Mouse (Mus musculus): ENCODE data around the gene Robo2. TPM values are rescaled to one million over a fixed set of nuclear protein-coding genes. Genes with fewer than 3 reads are reported as not detected.

The Robo2 gene
- polyA plus RNA-seq, 1 experiment = 101 TPM

- no peak for TF ChIP-seq CTCF (IDR thresholded peaks at IDR 0.05; ENCODE audit: borderline replicate concordance, extremely low read depth, insufficient read depth, insufficient read length)
- no peak for TF ChIP-seq POLR2A (IDR thresholded peaks at IDR 0.05; ENCODE audit: borderline replicate concordance, extremely low read depth, insufficient read depth, insufficient read length, poor library complexity, severe bottlenecking)
- DNase-seq (ENCODE audit: low read depth) = peak; percentile 74
Observed at GRCm38 (mm10) chr16:73858717-73859116, 552.9 kb downstream of the Robo2 start.

DNA sequence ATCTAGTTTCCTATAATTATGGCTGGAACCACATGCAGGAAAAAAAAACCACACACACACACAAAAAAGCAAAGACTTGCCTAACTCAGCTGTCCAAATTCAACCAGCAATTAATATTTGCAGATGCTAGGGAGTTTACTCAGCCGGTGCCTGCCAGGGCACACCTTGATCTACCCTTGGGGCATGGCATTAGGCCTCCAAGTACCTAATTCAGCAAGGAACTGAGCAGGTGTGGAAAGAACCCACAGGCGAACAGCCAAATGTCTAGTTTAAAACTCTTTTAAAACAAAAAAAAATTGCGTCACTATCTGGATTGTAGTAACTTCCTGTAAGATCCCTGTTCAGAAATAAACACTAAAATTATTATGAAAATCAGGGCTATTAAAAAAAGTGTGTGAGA is 555.8 kb downstream of the Robo2 start:
- no peak for DNase-seq (ENCODE audit: low read depth)
- TF ChIP-seq POLR2A (IDR thresholded peaks at IDR 0.05; ENCODE audit: borderline replicate concordance, extremely low read depth, insufficient read depth, insufficient read length, poor library complexity, severe bottlenecking) = no peak

Data from brain, embryonic 14.5 days (tissue).